Mouse (Mus musculus) hindlimb bud, embryonic 11.5 days (tissue): ENCODE measurements around the gene 2010300C02Rik.

Experiments used
- DNase-seq: peaks from one replicate; pipeline ENCODE4 v3.0.0-alpha.2; 2012; ENCODE audit warnings: low read depth, low spot score; ENCODE audit errors: extremely low spot score

Gene 2010300C02Rik

GRCm38 (mm10) chr1:37583795-37584464 is 136.0 kb downstream of the 2010300C02Rik start:
- no peak for DNase-seq

GRCm38 (mm10) chr1:37583167-37583566 is 136.7 kb downstream of the 2010300C02Rik start:
- DNase-seq: no peak

GRCm38 (mm10) chr1:37579686-37580085 is 140.2 kb downstream of the 2010300C02Rik start:
- no peak for DNase-seq

- no peak for DNase-seq
Observed at GRCm38 (mm10) chr1:37572528-37573272, 147.2 kb downstream of the 2010300C02Rik start.

GRCm38 (mm10) chr1:37568379-37568778 is 151.5 kb downstream of the 2010300C02Rik start:
- DNase-seq: no peak

- no peak for DNase-seq
Observed at GRCm38 (mm10) chr1:37566754-37567153, 153.1 kb downstream of the 2010300C02Rik start.

- no peak for DNase-seq
Observed at GRCm38 (mm10) chr1:37566344-37566743, 153.5 kb downstream of the 2010300C02Rik start.

GRCm38 (mm10) chr1:37565396-37565795 is 154.5 kb downstream of the 2010300C02Rik start:
- DNase-seq: no peak

- no peak for DNase-seq
Observed at GRCm38 (mm10) chr1:37561955-37562354, 157.9 kb downstream of the 2010300C02Rik start.
